Mouse (Mus musculus) myocyte (in vitro differentiated cells): ENCODE results near the gene Clec16a.

Source experiments
- E2F4 ChIP-seq: IDR thresholded peaks from one replicate; pipeline ENCODE4 v1.6.1; 2011; ENCODE audit warnings: mild to moderate bottlenecking, control low read depth, moderate library complexity; ENCODE audit not compliant: insufficient read depth
- MAX ChIP-seq: IDR thresholded peaks from one replicate; pipeline ENCODE4 v1.6.1; 2011; ENCODE audit warnings: low read depth, mild to moderate bottlenecking, control low read depth
- MYOD1 ChIP-seq, 3 experiments: IDR thresholded peaks; one replicate each; pipeline ENCODE4 v1.6.1; 2011; ENCODE audit warnings: control low read depth in 2 of 3, low read depth in 2 of 3, mild to moderate bottlenecking in 2 of 3, moderate library complexity in 1 of 3; ENCODE audit not compliant: insufficient read length in 2 of 3, control insufficient read depth in 1 of 3
- MYOG ChIP-seq, 3 experiments: IDR thresholded peaks; one replicate each; pipeline ENCODE4 v1.6.1; 2011; ENCODE audit warnings: control low read depth in 2 of 3, low read depth in 2 of 3, mild to moderate bottlenecking in 2 of 3; ENCODE audit not compliant: insufficient read length in 2 of 3, control insufficient read depth in 1 of 3, insufficient read depth in 1 of 3
- POLR2A ChIP-seq: IDR thresholded peaks from one replicate; pipeline ENCODE4 v1.6.1; 2011; ENCODE audit warnings: low read depth, mild to moderate bottlenecking, control low read depth, moderate library complexity; ENCODE audit not compliant: insufficient read length
- POLR2AphosphoS2 ChIP-seq: IDR thresholded peaks from one replicate; pipeline ENCODE4 v1.6.1; 2011; ENCODE audit warnings: low read depth, control low read depth; ENCODE audit not compliant: insufficient read length
- REST ChIP-seq: IDR thresholded peaks from one replicate; pipeline ENCODE4 v1.6.1; 2011; ENCODE audit warnings: mild to moderate bottlenecking, control low read depth, moderate library complexity; ENCODE audit not compliant: insufficient read depth, insufficient read length
- TCF3 ChIP-seq: IDR thresholded peaks from one replicate; pipeline ENCODE4 v1.6.1; 2011; ENCODE audit warnings: low read depth, control low read depth; ENCODE audit not compliant: insufficient read length
- USF1 ChIP-seq: IDR thresholded peaks from one replicate; pipeline ENCODE4 v1.6.1; 2011; ENCODE audit warnings: low read depth, mild to moderate bottlenecking, control low read depth, moderate library complexity

DNA sequence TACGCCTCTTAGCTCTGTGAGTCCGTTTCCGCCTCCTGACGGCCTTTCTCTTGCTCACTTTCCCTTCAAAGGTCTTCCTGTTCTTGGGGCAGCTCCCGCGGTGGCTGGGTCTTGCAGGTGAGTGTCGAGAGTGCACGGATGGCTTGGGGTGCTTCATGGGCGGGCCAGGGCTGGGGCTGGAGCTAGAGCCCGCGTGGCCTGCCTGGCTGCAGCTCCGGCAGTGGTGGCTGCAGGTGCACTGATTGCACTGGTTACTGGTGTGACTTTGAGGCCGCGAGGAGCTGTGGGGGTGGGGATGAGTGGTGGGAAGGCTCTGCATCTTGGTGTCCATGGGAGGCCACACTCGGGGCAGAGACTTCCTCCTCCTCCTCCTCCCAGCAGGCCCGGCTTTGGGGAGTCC lies 243.1 kb downstream of the Clec16a start, which contains the start of gene Tnp2:
- TF ChIP-seq POLR2A (no peak), MYOG (IDR thresholded peaks at IDR 0.05; ENCODE audit: control insufficient read depth in 1 of 3, insufficient read depth in 1 of 3, insufficient read length in 2 of 3, low read depth in 2 of 3) (no peak), TCF3 (no peak), USF1 (no peak), MAX (no peak), E2F4 (no peak), MYOD1 (IDR thresholded peaks at IDR 0.05; ENCODE audit: control insufficient read depth in 1 of 3, insufficient read length in 2 of 3, low read depth in 2 of 3) (no peak), POLR2AphosphoS2 (no peak), REST (no peak)
